Mouse (Mus musculus): ENCODE data around the gene Tnk2. TPM values are rescaled to one million over a fixed set of nuclear protein-coding genes. Genes with fewer than 3 reads are reported as not detected.

Gene Tnk2
- 12.7 and 13.3 TPM in 2 replicates for polyA plus RNA-seq (2015; fragmentation: Nextera tagmentation; extraction: Ambion mirVana)

DNA sequence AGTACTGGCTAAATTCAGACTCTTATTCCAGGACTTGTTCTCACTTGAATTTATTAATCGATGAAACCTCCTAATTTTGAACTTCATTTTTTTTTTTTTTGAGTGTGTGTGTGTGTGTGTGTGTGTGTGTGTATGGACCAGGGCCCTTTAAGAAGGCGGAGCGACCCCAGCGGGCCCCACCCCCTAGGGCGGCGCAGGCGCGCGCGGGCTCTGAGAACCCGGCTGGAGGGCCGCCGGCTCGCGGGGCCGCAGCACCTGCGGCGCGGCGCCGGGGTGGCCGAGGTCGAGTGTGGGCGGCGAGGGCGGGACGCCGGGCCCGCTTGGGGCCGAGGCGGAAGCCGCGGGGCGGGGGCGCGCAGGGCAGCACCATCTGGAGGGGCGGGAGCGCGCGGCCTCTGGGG lies at the start of gene Tnk2:
TSS of gene Tnk2 (plus strand) at position 214 of the 401 bp plus-strand sequence.
- WGBS: under 1% methylated on average over 32 of the region's 40 CpGs
- peak; percentile 82; the same call in 1 of the 2 replicates for ATAC-seq (ENCODE audit: insufficient number of reproducible peaks, insufficient read depth, low FRiP score, low TSS enrichment, low read depth)

DNA sequence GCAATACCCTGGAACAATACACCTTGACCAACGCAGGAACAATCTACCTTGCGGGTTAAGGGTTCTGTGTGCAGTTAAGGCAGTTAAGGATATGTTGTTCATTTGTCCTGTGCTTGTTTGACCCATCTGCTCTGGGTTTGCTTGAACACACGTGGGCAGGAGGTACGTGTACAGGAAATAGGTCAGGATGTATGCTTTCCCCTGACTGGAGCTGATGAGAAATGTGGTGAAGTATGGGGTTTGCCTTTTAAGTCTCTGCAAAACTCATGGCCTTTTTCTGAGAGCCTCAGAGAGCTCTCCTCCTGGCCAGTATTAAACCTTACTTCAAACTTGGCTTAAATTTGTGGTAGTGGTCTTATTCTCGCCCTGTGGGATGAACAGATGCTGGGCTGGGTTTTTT lies 49.8 kb upstream of the Tnk2 start:
- Histone ChIP-seq H3K4me3 (no peak overlapping the region), H3K4me1 (peaks cover 3% of the 10 kb centered on the region; the same call in 1 of the 2 replicates), H3K36me3 (no peaks in the 10 kb centered on the region), H3K27me3 (no peaks in the 10 kb centered on the region), H3K9me3 (no peaks in the 10 kb centered on the region), H3K9ac (no peak overlapping the region), H3K4me2 (no peak overlapping the region), H3K27ac (no peak overlapping the region)
- ATAC-seq (ENCODE audit: insufficient number of reproducible peaks, insufficient read depth, low FRiP score, low TSS enrichment, low read depth): no peak
- 76% methylated on average over 5 of the region's 5 CpGs for WGBS

More for the DNA sequence above, at the start of gene Tnk2:
- H3K9ac ChIP-seq: peak within 1 kb of the TSS; percentile 91
- H3K4me2 ChIP-seq: peak within 1 kb of the TSS; percentile 89
- H3K4me1 ChIP-seq: peaks cover 30% of the 10 kb centered on the region
- H3K9me3 ChIP-seq: no peaks in the 10 kb centered on the region
- H3K27ac ChIP-seq: peak within 1 kb of the TSS; percentile 91
- H3K27me3 ChIP-seq: no peaks in the 10 kb centered on the region
- peak within 1 kb of the TSS; percentile 90 for H3K4me3 ChIP-seq
- H3K36me3 ChIP-seq: no peaks in the 10 kb centered on the region

DNA sequence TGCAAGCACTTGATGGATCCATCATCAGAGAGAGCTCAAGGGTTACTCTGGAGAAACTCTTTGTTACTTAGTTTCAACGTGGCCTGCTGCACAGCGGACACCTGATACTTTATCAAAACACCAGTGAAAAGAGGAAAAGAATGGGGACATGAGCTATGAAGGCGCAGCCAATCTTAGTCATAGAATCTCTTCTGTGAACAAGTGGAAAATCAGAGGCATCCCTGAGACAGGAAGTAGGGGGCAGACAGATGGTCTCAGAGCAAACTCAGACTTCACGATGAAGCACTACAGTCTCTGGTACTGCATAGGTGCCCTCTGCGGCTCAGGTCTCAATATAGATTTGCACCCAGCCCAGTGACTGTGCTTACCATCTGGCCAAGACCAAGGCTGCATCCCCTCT lies 49.0 kb upstream of the Tnk2 start:
- Histone ChIP-seq H3K36me3 (no peaks in the 10 kb centered on the region), H3K9me3 (no peaks in the 10 kb centered on the region), H3K9ac (no peak overlapping the region), H3K27me3 (no peaks in the 10 kb centered on the region), H3K4me3 (no peak overlapping the region), H3K4me1 (peaks cover 3% of the 10 kb centered on the region; the same call in 1 of the 2 replicates), H3K27ac (no peak overlapping the region), H3K4me2 (no peak overlapping the region)
- no peak for ATAC-seq (ENCODE audit: insufficient number of reproducible peaks, insufficient read depth, low FRiP score, low TSS enrichment, low read depth)
- WGBS: 59% methylated on average over 5 of the region's 5 CpGs

DNA sequence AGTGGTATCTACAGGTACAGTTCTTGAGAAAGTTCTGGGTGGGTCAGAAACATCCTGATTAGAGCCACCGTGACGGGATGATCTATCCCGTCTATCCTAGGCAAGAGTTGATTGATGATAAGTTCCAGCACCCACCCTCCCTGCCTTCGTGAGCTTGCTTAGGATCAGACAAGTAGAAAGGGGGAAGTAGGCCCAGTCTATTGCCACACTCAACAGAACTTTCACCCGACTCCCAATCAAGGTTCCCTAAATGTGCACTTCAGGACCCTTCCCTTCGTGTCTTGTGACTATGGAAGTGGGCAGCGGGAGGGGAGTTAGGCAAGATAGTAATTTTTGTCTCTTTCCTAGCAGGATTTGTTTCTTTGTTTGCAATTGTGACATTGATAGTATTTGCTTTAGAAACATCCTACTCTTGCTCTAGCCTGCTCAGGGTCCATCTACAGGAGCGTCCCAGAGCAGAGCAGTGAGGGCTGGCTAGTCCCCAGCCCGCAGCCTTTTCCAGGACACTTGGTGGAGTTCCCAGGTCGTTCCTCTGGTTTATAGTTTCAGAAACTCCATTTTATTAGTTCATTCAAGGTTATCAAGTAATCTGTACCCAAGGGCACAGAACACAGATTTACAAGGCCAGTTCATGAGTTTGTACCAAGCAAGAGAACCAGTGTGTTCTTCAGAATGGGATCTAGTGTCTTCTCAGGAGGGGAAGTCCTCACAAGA lies 48.4 kb upstream of the Tnk2 start:
- H3K9me3 ChIP-seq: no peaks in the 10 kb centered on the region
- H3K27ac ChIP-seq: no peak overlapping the region
- no peak overlapping the region for H3K9ac ChIP-seq
- H3K4me2 ChIP-seq: no peak overlapping the region
- no peak for ATAC-seq (ENCODE audit: insufficient number of reproducible peaks, insufficient read depth, low FRiP score, low TSS enrichment, low read depth)
- no peaks in the 10 kb centered on the region for H3K27me3 ChIP-seq
- no peaks in the 10 kb centered on the region for H3K36me3 ChIP-seq
- WGBS: 86% methylated on average over 10 of the region's 10 CpGs
- no peak overlapping the region for H3K4me3 ChIP-seq
- H3K4me1 ChIP-seq: peaks cover 3% of the 10 kb centered on the region; the same call in 1 of the 2 replicates

DNA sequence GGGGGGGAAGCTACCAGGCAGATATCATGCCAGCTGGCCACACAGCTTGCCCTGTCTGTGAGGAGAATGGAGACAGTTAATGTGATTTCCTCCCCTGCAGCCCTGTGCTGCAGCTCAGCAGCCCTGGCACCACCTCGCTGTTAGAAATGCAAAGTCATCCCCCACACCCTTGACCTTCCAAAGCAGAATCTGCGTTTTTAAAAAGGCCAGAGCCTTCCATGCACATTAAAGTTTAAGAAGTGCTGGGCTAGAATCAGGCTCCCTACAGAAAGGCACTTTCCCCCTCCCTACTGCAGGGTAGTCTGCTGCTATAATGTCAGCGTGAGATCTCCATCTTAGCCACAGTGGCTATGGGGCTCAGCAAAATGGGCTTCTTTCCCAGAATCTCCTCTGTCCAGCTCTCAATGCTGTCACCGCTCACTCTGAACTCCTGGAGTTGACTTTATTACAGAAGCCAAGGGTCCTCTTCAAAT lies 45.7 kb upstream of the Tnk2 start:
- Histone ChIP-seq H3K4me1 (peaks cover 3% of the 10 kb centered on the region; the same call in 1 of the 2 replicates), H3K27ac (no peak overlapping the region), H3K9ac (no peak overlapping the region), H3K36me3 (no peaks in the 10 kb centered on the region), H3K9me3 (no peaks in the 10 kb centered on the region), H3K4me3 (no peak overlapping the region), H3K27me3 (no peaks in the 10 kb centered on the region), H3K4me2 (no peak overlapping the region)
- 41% methylated on average over 4 of the region's 4 CpGs for WGBS
- no peak for ATAC-seq (ENCODE audit: insufficient number of reproducible peaks, insufficient read depth, low FRiP score, low TSS enrichment, low read depth)

DNA sequence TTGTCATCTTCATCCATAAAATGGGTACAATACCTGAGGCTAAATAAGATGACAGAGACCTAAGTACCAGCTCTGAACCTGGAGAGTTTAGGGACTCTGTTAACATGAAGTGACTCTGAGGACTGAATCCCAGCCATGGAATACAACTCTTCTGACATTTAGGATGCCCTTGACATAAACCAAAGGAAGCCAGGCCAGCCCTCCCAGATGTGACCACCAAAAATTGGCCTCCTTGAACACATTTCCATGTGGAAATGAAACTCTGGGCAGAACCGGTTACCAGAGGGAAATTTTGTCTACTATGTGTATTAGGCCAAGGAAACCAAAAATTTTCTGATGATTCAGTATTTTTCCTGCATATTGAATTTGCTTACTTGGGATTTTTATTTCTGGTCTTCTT lies 44.5 kb upstream of the Tnk2 start:
- no peak overlapping the region for H3K9ac ChIP-seq
- H3K9me3 ChIP-seq: no peaks in the 10 kb centered on the region
- H3K4me3 ChIP-seq: no peak overlapping the region
- no peaks in the 10 kb centered on the region for H3K36me3 ChIP-seq
- no peaks in the 10 kb centered on the region for H3K27me3 ChIP-seq
- H3K4me2 ChIP-seq: no peak overlapping the region
- H3K4me1 ChIP-seq: peaks cover 3% of the 10 kb centered on the region; the same call in 1 of the 2 replicates
- ATAC-seq (ENCODE audit: insufficient number of reproducible peaks, insufficient read depth, low FRiP score, low TSS enrichment, low read depth): no peak
- WGBS: 83% methylated on average over 1 of the region's 1 CpGs
- no peak overlapping the region for H3K27ac ChIP-seq

DNA sequence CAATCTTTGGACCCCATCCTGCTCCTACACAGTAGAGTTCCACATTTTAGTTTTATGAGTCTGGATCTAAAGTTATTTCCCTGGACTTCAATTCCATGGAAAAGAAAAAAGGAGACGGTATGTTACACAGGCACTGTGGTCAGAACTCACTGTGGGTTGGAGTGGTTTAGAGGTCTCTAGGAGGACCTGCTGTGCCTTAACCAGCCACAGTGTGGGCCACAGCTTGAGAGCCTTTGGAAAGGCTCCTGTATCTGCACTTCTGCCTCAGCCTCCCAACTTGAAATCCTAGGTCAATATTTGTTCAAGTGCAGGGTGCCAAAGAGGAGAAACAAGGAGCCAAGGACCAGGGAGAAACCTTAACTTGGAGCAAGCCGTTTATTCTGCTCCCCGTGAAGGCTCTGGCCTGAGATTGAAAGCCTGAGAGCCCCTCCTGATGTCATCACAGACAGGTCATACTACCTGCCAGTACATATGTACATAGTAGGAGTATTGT lies 41.4 kb upstream of the Tnk2 start:
- H3K27me3 ChIP-seq: no peaks in the 10 kb centered on the region
- 73% methylated on average over 3 of the region's 3 CpGs for WGBS
- H3K27ac ChIP-seq: no peak overlapping the region
- H3K9me3 ChIP-seq: no peaks in the 10 kb centered on the region
- no peak overlapping the region for H3K4me3 ChIP-seq
- H3K4me2 ChIP-seq: no peak overlapping the region
- no peak for ATAC-seq (ENCODE audit: insufficient number of reproducible peaks, insufficient read depth, low FRiP score, low TSS enrichment, low read depth)
- H3K9ac ChIP-seq: no peak overlapping the region
- H3K4me1 ChIP-seq: peaks cover 3% of the 10 kb centered on the region; the same call in 1 of the 2 replicates
- H3K36me3 ChIP-seq: no peaks in the 10 kb centered on the region

DNA sequence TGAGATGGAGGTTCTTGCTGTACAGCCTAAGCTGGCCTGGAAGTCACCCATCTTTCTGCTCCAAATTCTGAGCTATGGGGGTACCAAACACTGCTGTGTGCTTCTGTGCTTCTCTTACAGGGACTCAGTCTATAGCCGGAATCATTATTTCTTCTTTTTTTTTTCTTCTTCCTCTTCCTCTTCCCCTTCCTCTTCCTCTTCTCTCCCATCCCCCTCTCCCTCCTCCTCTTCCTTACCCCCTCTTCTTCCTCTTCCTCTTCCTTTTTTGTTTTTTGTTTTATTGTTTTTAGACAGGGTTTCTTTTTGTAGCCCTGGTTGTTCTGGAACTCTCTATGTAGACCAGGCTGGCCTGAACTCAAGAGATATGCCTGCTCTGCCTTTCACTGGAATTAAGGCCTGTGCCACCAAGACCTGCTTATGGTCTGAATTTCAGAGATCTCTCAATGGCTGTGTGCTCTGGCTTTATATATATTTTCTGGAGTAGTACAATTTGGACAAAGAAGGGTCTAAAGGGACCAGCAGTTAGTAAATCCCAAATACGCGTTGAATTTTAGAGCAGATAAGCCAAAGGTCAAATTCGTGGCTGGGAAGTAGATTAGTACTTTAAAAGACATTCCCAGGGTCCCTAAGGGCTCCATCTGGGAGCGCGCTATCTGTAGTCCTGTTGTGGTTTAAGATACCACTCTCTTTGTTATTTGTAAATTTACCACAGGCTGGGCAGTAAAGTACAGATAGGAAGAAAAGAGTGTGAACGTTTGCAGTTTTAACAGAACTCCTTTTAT lies 35.9 kb upstream of the Tnk2 start:
- Histone ChIP-seq H3K27ac (no peak overlapping the region), H3K27me3 (no peaks in the 10 kb centered on the region), H3K4me3 (0 out of 2 replicates have a peak overlapping the region, but pooled peaks have one; percentile 78), H3K9ac (no peak overlapping the region), H3K36me3 (no peaks in the 10 kb centered on the region), H3K4me2 (peak overlapping the region; percentile 89), H3K9me3 (no peaks in the 10 kb centered on the region), H3K4me1 (no peaks in the 10 kb centered on the region)
- no peak for ATAC-seq (ENCODE audit: insufficient number of reproducible peaks, insufficient read depth, low FRiP score, low TSS enrichment, low read depth)
- WGBS: 65% methylated on average over 7 of the region's 7 CpGs

DNA sequence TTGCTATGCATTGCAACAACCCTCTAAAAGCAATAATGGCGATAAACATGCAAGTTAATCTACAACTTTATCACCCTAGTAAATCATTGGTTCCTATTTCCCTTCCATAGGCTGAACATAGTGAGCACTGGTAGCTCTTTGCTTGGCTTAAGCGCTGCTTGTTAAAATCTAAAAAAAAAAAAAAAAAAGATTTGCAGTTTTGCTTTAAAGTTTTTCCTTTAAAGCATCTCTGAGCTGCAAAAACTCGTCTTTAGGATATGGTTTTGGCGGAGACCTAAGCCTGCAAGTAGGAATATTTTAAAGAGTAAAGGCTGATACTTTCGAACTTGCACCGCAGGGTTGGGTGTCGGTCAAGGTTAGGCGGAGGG lies 35.3 kb upstream of the Tnk2 start:
- 0 out of 2 replicates have a peak overlapping the region, but pooled peaks have one; percentile 79 for H3K9ac ChIP-seq

DNA sequence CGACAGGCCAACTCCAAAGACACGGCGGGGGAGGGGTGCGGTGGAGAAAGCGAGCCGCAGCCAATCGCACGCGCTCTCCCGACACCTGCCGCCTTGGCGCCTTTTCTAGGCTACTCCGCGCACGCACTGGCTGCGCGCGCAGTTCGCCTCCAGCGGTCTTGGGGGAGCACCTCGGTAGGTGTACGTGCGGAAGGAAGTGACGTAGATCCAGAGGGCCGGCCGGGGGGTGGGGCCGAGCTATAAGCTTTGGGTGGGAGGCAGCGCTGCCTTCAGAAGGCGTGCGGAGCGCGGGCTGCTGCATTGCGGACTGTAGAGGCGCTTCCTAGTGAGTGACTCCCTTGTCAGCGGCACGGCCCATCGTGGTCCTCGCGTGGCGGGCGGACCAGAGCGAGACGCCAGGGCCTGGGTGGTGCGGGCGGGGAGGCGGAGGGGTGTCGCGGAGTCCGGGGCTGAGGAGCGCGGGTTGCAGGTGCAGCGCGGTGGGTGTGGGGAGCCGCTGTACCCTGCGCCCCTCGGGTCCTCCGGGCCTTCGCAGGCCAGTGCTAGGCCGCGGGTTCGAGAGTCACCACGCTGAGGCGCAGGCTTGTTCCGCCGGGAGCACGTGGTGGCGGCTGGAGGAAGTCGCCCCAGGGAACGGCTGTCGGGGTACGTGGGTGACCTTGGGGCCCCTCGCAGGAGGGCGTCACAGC lies 34.8 kb upstream of the Tnk2 start, which contains the start of gene Tfrc:
TSS of gene Tfrc (plus strand) at position 209 of the 689 bp plus-strand sequence.
- peak within 1 kb of the TSS; percentile 78 for H3K4me3 ChIP-seq
- peak within 1 kb of the TSS; percentile 88 for H3K27ac ChIP-seq
- H3K4me2 ChIP-seq: peak within 1 kb of the TSS; percentile 89
- no peaks in the 10 kb centered on the region for H3K27me3 ChIP-seq
- WGBS: 1% methylated on average over 73 of the region's 73 CpGs
- peak within 1 kb of the TSS; percentile 79 for H3K9ac ChIP-seq
- peak; percentile 97 for ATAC-seq (ENCODE audit: insufficient number of reproducible peaks, insufficient read depth, low FRiP score, low TSS enrichment, low read depth)
- H3K4me1 ChIP-seq: no peaks in the 10 kb centered on the region
- no peaks in the 10 kb centered on the region for H3K9me3 ChIP-seq
- H3K36me3 ChIP-seq: no peaks in the 10 kb centered on the region

More for the DNA sequence above, 35.3 kb upstream of the Tnk2 start:
- ATAC-seq (ENCODE audit: insufficient number of reproducible peaks, insufficient read depth, low FRiP score, low TSS enrichment, low read depth): no peak
- Histone ChIP-seq H3K4me1 (no peaks in the 10 kb centered on the region), H3K27ac (peak overlapping the region; percentile 88), H3K36me3 (no peaks in the 10 kb centered on the region), H3K4me2 (peak overlapping the region; percentile 89), H3K27me3 (no peaks in the 10 kb centered on the region), H3K9me3 (no peaks in the 10 kb centered on the region), H3K4me3 (peak overlapping the region; percentile 78)
- WGBS: 11% methylated on average over 8 of the region's 8 CpGs

DNA sequence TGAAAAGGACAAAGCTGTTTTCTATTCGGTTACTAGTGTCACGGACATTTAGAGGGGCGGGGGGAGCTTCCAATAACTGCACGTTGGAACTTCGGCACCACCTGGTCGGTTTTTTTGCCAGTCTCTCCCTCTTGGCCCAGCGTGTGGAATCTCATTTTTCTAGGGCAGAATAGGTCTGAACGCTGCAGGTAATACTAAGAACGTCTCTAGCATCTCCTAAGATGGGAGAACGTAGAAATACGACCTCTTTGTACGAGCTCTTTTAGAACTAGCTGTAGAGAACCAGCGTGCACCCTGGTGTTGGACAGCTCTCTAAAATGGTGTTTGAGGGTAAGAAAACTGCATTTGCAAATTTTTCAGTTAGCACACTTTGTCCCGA lies 34.3 kb upstream of the Tnk2 start:
- Histone ChIP-seq H3K4me1 (no peaks in the 10 kb centered on the region), H3K27ac (peak overlapping the region; percentile 88), H3K36me3 (no peaks in the 10 kb centered on the region), H3K9ac (peak overlapping the region; percentile 79), H3K4me2 (peak overlapping the region; percentile 89), H3K9me3 (no peaks in the 10 kb centered on the region), H3K4me3 (peak overlapping the region; percentile 78), H3K27me3 (no peaks in the 10 kb centered on the region)
- ATAC-seq (ENCODE audit: insufficient number of reproducible peaks, insufficient read depth, low FRiP score, low TSS enrichment, low read depth): no peak; the same call in 1 of the 2 replicates
- WGBS: under 1% methylated on average over 14 of the region's 14 CpGs
